Mouse (Mus musculus) neural tube, embryonic 15.5 days (tissue): ENCODE data around the gene Drg2. TPM values are rescaled to one million over a fixed set of nuclear protein-coding genes. Genes with fewer than 3 reads are reported as not detected.
"Not testable (repeated sequence)": the region's sequence is repeated elsewhere in the genome, so short reads cannot be mapped to it uniquely, and the experiment has no call there.

Source experiments
- ATAC-seq: fragments of 200-750 bp; cut with Nextera tagmentation; 2 replicates; pipeline ENCODE4 v1.8.0; 2017; ENCODE audit warnings: mild to moderate bottlenecking, moderate TSS enrichment, moderate library complexity; ENCODE audit not compliant: low FRiP score
- H3K27ac ChIP-seq: fragments of 300-500 bp; sonication (generic); replicated peaks from 2 replicates; pipeline ENCODE4 v1.5.1; 2015; ENCODE audit warnings: mild to moderate bottlenecking, inconsistent platforms
- H3K27me3 ChIP-seq: fragments of 300-500 bp; sonication (generic); replicated peaks from 2 replicates; pipeline ENCODE4 v1.6.1; 2015; ENCODE audit warnings: inconsistent platforms
- H3K36me3 ChIP-seq: fragments of 300-500 bp; sonication (generic); 2 replicates; pipeline ENCODE4 v1.6.1; 2015; ENCODE audit warnings: inconsistent platforms
- H3K4me1 ChIP-seq: fragments of 300-500 bp; sonication (generic); 2 replicates; pipeline ENCODE4 v1.6.1; 2015; ENCODE audit warnings: inconsistent platforms
- H3K4me2 ChIP-seq: fragments of 300-500 bp; sonication (generic); 2 replicates; pipeline ENCODE4 v1.6.1; 2015; ENCODE audit warnings: inconsistent platforms, mild to moderate bottlenecking, moderate library complexity
- H3K4me3 ChIP-seq: fragments of 300-500 bp; sonication (generic); replicated peaks from 2 replicates; pipeline ENCODE4 v1.5.1; 2015; ENCODE audit warnings: mild to moderate bottlenecking, inconsistent platforms
- H3K9ac ChIP-seq: fragments of 300-500 bp; sonication (generic); replicated peaks from 2 replicates; pipeline ENCODE4 v1.6.1; 2015; ENCODE audit warnings: mild to moderate bottlenecking, inconsistent platforms
- H3K9me3 ChIP-seq: fragments of 300-500 bp; sonication (generic); replicated peaks from 2 replicates; pipeline ENCODE4 v1.6.1; 2016; ENCODE audit warnings: inconsistent platforms
- WGBS: fragments of 180-500 bp; shearing (Covaris S2); methylation state at CpG from one replicate; pipeline ENCODE4 v1.1.7; 2015; ENCODE audit warnings: mixed read lengths; 5-methylcytosine and 5-hydroxymethylcytosine counted together
- polyA plus RNA-seq: library from polyadenylated mRNA; unstranded; fragments of >200 nt; fragmentation: Nextera tagmentation; extraction: Ambion mirVana; gene quantifications from 2 replicates; pipeline ENCODE4 v1.2.1, GENCODE M21; 2015

The Drg2 gene
- polyA plus RNA-seq, 1 experiment from 2014 or later, result 94.6 TPM

DNA sequence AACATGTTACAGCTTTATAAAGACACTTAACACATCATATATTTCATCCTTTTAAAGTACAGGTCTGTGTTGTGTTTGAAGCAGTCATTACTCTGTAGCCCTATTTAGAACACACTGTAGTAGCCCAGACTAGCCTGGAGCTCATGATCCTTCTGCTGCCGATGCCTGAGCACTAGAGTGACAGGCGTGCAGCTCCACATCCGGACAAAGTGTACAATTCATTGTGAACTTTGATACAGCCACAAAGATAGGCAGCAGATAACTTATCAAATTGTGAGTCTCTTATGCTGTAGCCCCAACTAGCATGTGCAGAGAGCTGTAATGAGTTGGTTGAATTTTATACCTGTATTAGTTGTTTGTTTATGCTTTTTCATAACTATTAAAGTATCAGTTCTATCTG lies 26.8 kb upstream of the Drg2 start:
- Histone ChIP-seq H3K27ac (no peak overlapping the region), H3K36me3 (peaks cover 52% of the 10 kb centered on the region), H3K27me3 (no peaks in the 10 kb centered on the region), H3K9me3 (no peaks in the 10 kb centered on the region), H3K9ac (no peak overlapping the region), H3K4me1 (no peaks in the 10 kb centered on the region), H3K4me3 (no peak overlapping the region), H3K4me2 (no peak overlapping the region)
- 96% methylated on average over 3 of the region's 3 CpGs for WGBS
- ATAC-seq, result no peak

DNA sequence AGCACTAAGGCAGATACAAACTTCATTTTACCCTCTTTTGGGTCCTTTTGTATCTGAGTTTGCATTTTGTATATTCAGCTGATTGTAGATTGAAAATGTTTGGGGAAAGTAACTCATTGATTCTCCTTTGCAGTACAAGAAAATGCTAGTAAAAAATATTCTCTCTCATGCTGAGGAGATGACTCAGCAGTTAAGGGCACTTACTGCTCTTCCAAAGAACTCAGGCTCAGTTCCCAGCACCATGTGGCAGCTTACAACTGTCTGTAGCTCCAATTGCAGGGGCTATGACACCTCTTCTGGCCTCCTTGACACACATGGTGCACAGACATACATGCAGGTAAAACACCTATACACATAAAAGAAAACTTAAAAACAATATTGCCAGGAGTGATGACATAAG lies 20.9 kb upstream of the Drg2 start:
- Histone ChIP-seq H3K9me3 (no peaks in the 10 kb centered on the region), H3K9ac (no peak overlapping the region), H3K27ac (no peak overlapping the region), H3K27me3 (no peaks in the 10 kb centered on the region), H3K4me2 (no peak overlapping the region), H3K4me3 (no peak overlapping the region), H3K36me3 (peaks cover 68% of the 10 kb centered on the region), H3K4me1 (no peaks in the 10 kb centered on the region)
- no peak for ATAC-seq

DNA sequence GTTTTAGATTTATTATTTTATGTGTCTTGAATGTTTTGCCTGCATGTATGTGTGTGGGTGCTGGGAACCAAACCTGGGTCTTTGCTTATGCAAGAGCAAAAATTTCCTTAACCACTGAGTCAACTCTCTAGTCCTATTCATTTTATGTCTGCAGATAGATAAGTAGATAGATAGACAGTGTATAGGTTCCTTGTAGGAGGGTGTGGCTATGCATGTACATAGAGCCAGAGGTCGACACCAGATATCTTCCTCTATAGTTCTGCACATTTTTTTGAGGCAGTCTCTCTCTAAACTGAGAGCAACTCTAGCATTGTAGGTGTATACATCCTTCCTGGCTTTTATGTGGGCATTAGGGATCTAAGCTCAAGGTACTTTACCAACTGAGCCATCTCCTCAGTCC lies 19.3 kb upstream of the Drg2 start:
- 97% methylated on average over 1 of the region's 1 CpGs for WGBS
- Histone ChIP-seq H3K9ac (no peak overlapping the region), H3K9me3 (no peaks in the 10 kb centered on the region), H3K36me3 (peaks cover 71% of the 10 kb centered on the region), H3K4me3 (no peak overlapping the region), H3K4me2 (no peak overlapping the region), H3K4me1 (no peaks in the 10 kb centered on the region), H3K27ac (no peak overlapping the region), H3K27me3 (no peaks in the 10 kb centered on the region)
- ATAC-seq, result no peak

DNA sequence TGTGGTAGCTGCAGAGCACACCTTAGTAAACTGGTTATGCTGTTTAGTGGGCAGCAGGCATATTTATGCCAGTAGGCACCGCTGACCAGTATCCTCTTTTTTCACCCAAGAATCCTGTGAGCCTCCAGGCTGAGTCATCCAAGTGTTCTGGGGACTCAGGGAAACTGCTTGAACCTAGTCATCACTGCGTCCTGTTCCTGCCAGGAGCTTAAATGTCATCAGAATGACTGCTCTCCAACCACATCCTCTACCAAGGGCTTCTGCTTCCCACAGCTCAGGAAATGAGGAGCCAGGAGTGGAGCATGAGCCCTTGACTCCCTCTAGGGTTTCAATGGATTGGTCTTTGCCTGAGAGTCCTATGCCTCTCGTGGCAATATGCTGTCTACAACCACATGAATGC lies 17.8 kb upstream of the Drg2 start:
- WGBS, result 96% methylated on average over 3 of the region's 3 CpGs
- Histone ChIP-seq H3K4me1 (no peaks in the 10 kb centered on the region), H3K4me3 (no peak overlapping the region), H3K4me2 (no peak overlapping the region), H3K9me3 (no peaks in the 10 kb centered on the region), H3K27ac (no peak overlapping the region), H3K27me3 (no peaks in the 10 kb centered on the region), H3K36me3 (peaks cover 75% of the 10 kb centered on the region), H3K9ac (no peak overlapping the region)
- ATAC-seq, result no peak

DNA sequence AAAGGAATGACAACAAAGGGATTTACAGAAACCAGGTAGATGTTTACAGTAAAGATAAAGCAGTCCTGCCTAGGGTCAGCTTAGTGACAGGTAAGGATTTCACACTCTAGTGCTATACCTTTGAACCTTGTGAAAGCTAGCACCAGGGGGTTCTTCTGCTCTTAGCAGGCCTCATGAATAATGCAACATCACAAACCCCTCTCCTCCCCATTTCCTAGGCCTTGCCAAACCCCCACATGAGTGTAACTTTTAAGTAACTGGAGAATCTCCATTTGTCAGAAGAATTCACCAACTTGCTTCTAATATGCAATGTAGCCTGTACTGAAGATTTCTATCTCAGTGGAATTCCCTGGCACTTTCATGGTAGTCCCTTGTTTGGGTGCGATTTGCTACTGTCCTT lies 14.8 kb upstream of the Drg2 start:
- 15% methylated on average over 1 of the region's 1 CpGs for WGBS
- H3K9ac ChIP-seq, ATAC-seq, H3K4me3 ChIP-seq, H3K27me3 ChIP-seq, H3K4me1 ChIP-seq, H3K27ac ChIP-seq, H3K9me3 ChIP-seq, H3K4me2 ChIP-seq: not testable (repeated sequence)
- peaks cover 75% of the 10 kb centered on the region for H3K36me3 ChIP-seq

DNA sequence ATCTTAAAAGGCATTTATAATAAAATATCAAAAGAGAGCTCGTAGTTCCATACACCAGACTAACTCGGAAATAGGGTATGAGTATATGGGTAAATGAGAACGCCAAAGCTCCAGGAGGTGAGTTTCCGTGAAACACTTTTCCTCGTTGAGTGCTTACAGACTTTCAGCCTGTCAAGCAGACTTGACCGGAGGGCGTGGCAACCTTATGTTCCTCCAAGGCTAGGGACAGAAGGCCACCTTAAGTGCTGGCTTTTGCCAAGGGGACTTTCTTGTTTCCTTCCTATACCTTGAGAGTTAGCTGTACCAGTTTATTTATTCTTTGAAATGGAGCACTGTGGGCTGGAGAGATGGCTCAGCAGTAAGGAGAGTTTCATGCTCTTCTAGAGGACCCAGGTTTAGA lies 14.2 kb upstream of the Drg2 start:
- no peak overlapping the region for H3K4me2 ChIP-seq
- H3K36me3 ChIP-seq, result peaks cover 71% of the 10 kb centered on the region
- WGBS, result 42% methylated on average over 7 of the region's 7 CpGs
- no peak overlapping the region for H3K4me3 ChIP-seq
- no peaks in the 10 kb centered on the region for H3K9me3 ChIP-seq
- no peak overlapping the region for H3K27ac ChIP-seq
- H3K9ac ChIP-seq, result no peak overlapping the region
- no peaks in the 10 kb centered on the region for H3K27me3 ChIP-seq
- ATAC-seq, result no peak
- H3K4me1 ChIP-seq, result no peaks in the 10 kb centered on the region

DNA sequence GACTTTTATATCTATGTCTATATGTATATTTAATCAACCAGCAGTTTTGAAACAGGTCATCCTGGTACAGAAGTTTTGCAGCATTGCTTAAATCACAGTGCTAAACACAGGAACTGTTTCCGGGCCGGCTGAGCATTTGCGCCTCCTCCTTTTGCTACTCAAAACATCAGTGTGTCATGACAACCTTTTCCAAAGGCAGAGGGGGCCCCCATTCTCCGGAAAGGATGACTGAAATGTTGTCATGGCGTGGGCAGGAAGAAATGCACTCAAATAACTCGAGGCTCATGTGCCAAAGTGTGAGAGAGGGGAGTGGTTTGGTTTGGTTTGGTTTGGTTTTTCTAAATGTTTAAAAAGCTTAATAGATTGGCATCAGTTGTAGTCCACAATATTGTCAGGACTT lies 11.5 kb upstream of the Drg2 start:
- no peak overlapping the region for H3K9ac ChIP-seq
- H3K4me1 ChIP-seq, result no peaks in the 10 kb centered on the region
- H3K36me3 ChIP-seq, result peaks cover 56% of the 10 kb centered on the region
- H3K27me3 ChIP-seq, result no peaks in the 10 kb centered on the region
- H3K4me2 ChIP-seq, result no peak overlapping the region
- ATAC-seq, result no peak
- H3K27ac ChIP-seq, result no peak overlapping the region
- WGBS, result 91% methylated on average over 6 of the region's 6 CpGs
- H3K4me3 ChIP-seq, result no peak overlapping the region
- H3K9me3 ChIP-seq, result no peaks in the 10 kb centered on the region

DNA sequence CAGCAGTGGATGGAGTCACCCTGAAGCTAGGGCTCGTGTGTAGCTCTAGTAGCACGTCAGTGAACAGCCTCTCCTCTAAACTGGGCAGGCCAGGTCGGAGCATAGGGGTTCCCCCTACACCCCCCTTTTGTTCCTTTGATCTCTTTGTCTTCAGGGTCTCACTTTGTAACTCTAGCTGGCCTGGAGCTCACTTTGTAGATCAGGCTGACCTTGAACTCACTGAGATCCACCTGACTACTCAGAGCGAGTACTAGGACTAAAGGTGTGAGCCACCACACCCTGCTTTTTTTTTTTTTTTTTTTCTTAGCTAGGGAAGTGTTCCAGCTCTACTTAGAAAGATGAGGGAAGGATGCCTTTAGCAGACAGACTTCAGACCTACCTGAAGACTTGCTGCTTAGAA lies 10.4 kb upstream of the Drg2 start:
- Histone ChIP-seq H3K27me3 (no peaks in the 10 kb centered on the region), H3K4me3 (no peak overlapping the region), H3K9me3 (no peaks in the 10 kb centered on the region), H3K27ac (no peak overlapping the region), H3K9ac (no peak overlapping the region), H3K4me2 (no peak overlapping the region), H3K36me3 (peaks cover 45% of the 10 kb centered on the region), H3K4me1 (no peaks in the 10 kb centered on the region)
- WGBS, result 75% methylated on average over 4 of the region's 4 CpGs
- ATAC-seq, result no peak

DNA sequence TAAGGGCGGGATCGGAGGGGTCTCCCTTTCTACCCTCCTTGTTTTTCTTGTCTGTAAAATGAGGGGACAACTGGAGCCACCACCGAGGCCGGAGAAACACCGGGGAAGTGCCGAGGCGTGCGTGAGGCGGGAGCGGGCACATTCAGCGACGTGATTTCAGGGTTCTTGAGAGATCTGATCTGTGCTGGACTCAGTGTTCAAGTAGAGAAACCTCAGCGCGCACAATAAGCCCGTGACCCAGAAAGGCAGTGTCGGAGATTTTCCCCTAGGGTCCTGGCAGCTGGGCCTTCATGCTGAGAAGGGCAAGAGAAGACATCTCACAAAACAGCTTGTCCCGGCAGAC lies 325 bp downstream of the Drg2 start:
- Histone ChIP-seq H3K4me3 (peak overlapping the region; percentile 64), H3K27ac (peak overlapping the region; percentile 74), H3K9ac (peak overlapping the region; percentile 66), H3K4me1 (peaks cover 22% of the 10 kb centered on the region), H3K9me3 (no peaks in the 10 kb centered on the region), H3K27me3 (no peaks in the 10 kb centered on the region), H3K4me2 (peak overlapping the region; percentile 70), H3K36me3 (peaks cover 34% of the 10 kb centered on the region)
- under 1% methylated on average over 17 of the region's 17 CpGs for WGBS
- peak; percentile 34; the same call in 1 of the 2 replicates for ATAC-seq

DNA sequence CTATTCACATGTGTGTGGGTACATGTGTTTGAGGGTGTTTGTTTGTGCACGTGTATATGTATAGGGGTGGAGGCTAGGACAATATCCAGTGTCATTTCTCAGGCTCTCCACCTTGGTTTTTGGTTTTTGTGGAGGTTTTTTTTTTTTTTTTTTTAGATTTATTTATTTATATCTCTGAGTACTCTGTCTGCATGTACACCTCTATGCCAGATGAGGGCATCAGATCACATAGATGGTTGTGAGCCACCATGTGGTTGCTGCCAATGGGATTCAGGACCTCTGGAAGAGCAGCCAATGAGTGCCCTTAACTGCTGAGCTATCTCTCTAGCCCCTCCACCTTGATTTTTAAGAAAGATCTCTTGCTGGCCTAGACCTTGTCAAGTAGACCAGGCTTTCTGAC lies 3.6 kb downstream of the Drg2 start:
- Histone ChIP-seq H3K4me1 (peaks cover 22% of the 10 kb centered on the region), H3K4me3 (no peak overlapping the region), H3K36me3 (peaks cover 67% of the 10 kb centered on the region), H3K27ac (no peak overlapping the region), H3K27me3 (no peaks in the 10 kb centered on the region), H3K9ac (no peak overlapping the region), H3K4me2 (no peak overlapping the region), H3K9me3 (no peaks in the 10 kb centered on the region)
- WGBS, result 100% methylated on average over 1 of the region's 1 CpGs
- no peak for ATAC-seq

DNA sequence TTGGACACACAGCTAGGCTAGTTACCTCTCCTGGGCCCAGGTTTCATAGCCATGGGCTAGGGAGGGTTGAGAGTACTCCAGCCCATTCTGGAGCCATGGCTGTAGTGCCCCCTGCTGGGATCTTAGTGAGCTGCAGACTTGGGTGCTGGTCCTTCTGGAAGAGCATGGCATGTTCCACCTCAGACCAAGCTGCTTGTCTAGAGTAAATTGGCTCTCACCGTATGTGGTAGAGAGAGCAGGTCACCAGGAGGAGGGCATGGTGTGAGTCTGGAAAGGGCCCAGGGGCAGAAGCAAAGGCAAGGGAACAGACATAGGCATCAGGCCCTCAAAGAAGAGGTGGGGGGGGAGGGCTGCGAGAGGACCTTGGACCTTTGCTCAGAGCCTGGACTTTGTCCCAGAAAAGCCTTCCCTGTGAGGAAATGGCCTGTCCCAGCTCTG lies 11.6 kb downstream of the Drg2 start:
- Histone ChIP-seq H3K4me3 (no peak overlapping the region), H3K4me2 (no peak overlapping the region), H3K4me1 (no peaks in the 10 kb centered on the region), H3K27ac (no peak overlapping the region), H3K36me3 (peaks cover 90% of the 10 kb centered on the region), H3K9me3 (no peaks in the 10 kb centered on the region), H3K9ac (no peak overlapping the region), H3K27me3 (no peaks in the 10 kb centered on the region)
- ATAC-seq, result no peak
- 95% methylated on average over 2 of the region's 2 CpGs for WGBS

DNA sequence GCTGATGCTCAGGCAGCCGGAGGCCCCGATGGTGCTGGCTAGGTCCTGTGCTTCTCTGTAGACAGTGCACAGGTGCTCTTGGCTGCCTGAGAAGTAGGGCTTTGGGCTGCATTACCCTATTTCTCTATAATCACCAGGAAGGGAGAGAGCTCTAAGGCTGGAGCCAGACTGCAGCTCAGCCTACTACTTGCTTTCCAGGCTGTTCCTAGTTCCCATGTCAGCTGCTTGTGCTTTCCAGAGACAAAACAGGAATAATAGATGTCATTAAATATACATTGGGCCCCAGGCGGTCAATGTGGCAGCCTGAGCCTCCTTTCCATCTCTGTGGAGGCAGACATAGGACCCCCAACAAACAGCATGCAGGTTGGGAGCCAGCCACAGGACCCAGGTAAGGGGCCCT lies 14.6 kb downstream of the Drg2 start, which contains the start of gene Myo15:
TSS of gene Myo15 (plus strand) at position 301 of the 400 bp plus-strand sequence.
- no peaks in the 10 kb centered on the region for H3K27me3 ChIP-seq
- no peak within 1 kb of the TSS for H3K4me2 ChIP-seq
- H3K4me3 ChIP-seq, result no peak within 1 kb of the TSS
- no peak within 1 kb of the TSS for H3K9ac ChIP-seq
- 69% methylated on average over 3 of the region's 3 CpGs for WGBS
- ATAC-seq, result no peak
- H3K4me1 ChIP-seq, result no peaks in the 10 kb centered on the region
- no peak within 1 kb of the TSS for H3K27ac ChIP-seq
- H3K9me3 ChIP-seq, result no peaks in the 10 kb centered on the region
- peaks cover 60% of the 10 kb centered on the region for H3K36me3 ChIP-seq

DNA sequence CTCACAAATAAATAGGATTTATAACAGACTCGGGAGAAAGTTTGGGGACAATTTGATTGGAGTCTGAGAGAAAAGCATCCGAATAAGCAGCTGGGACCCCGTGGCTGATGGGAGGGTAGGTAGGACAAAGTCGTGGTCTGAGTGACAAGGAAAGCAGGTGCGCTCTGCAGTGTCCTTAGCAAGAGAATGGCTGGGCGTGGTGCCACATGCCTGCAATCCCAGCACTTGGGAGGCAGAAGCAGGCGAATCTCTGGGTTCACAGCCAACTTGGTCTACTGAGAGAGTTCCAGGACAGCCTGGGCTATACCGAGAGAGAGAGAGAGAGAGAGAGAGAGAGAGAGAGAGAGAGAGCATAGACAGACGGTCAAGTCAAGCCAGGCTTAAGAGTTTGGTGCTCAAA lies 16.4 kb downstream of the Drg2 start:
- 84% methylated on average over 9 of the region's 9 CpGs for WGBS
- no peaks in the 10 kb centered on the region for H3K4me1 ChIP-seq
- H3K27ac ChIP-seq, result no peak overlapping the region
- H3K9me3 ChIP-seq, result no peaks in the 10 kb centered on the region
- no peaks in the 10 kb centered on the region for H3K27me3 ChIP-seq
- no peak overlapping the region for H3K9ac ChIP-seq
- H3K36me3 ChIP-seq, result peaks cover 42% of the 10 kb centered on the region
- ATAC-seq, result no peak
- no peak overlapping the region for H3K4me2 ChIP-seq
- no peak overlapping the region for H3K4me3 ChIP-seq
